Mouse (Mus musculus) midbrain, embryonic 11.5 days (tissue): Measurements from ENCODE around the gene Slc7a6os. TPM values are rescaled to one million over a fixed set of nuclear protein-coding genes. Genes with fewer than 3 reads are reported as not detected.
A peak's percentile ranks its signal among the peaks of the same experiment; 100 is the strongest.
"Not testable (repeated sequence)": the region's sequence is repeated elsewhere in the genome, so short reads cannot be mapped to it uniquely, and the experiment has no call there.

Experiments used
- ATAC-seq: fragments of 200-750 bp; cut with Nextera tagmentation; 2 replicates; pipeline ENCODE4 v1.8.0; 2017; ENCODE audit warnings: moderate TSS enrichment, moderate library complexity; ENCODE audit not compliant: low FRiP score
- DNase-seq: peaks from one replicate; pipeline ENCODE4 v3.0.0; 2015; ENCODE audit warnings: low spot score; ENCODE audit errors: missing footprints
- H3K27ac ChIP-seq: fragments of 300-500 bp; sonication (generic); 2 replicates; pipeline ENCODE4 v1.5.1; 2014; ENCODE audit warnings: low read depth, low read length
- H3K27me3 ChIP-seq: fragments of 300-500 bp; sonication (generic); 2 replicates; pipeline ENCODE4 v1.6.1; 2014; ENCODE audit warnings: mild to moderate bottlenecking, low read length, moderate library complexity, mixed read lengths; ENCODE audit not compliant: control insufficient read depth, insufficient read depth
- H3K36me3 ChIP-seq: fragments of 300-500 bp; sonication (generic); 2 replicates; pipeline ENCODE4 v1.6.1; 2014; ENCODE audit warnings: mild to moderate bottlenecking, low read length, moderate library complexity, mixed read lengths; ENCODE audit not compliant: control insufficient read depth, insufficient read depth
- H3K4me1 ChIP-seq: fragments of 300-500 bp; sonication (generic); 2 replicates; pipeline ENCODE4 v1.6.1; 2014; ENCODE audit warnings: low read length; ENCODE audit not compliant: control insufficient read depth, insufficient read depth
- H3K4me2 ChIP-seq: fragments of 300-500 bp; sonication (generic); 2 replicates; pipeline ENCODE4 v1.6.1; 2014; ENCODE audit warnings: mild to moderate bottlenecking, moderate library complexity
- H3K4me3 ChIP-seq: fragments of 300-500 bp; sonication (generic); 2 replicates; pipeline ENCODE4 v1.5.1; 2014; ENCODE audit warnings: low read depth, low read length
- H3K9ac ChIP-seq: fragments of 300-500 bp; sonication (generic); 2 replicates; pipeline ENCODE4 v1.6.1; 2014; ENCODE audit warnings: low read length
- H3K9me3 ChIP-seq: fragments of 300-500 bp; sonication (generic); 2 replicates; pipeline ENCODE4 v1.6.1; 2016; ENCODE audit warnings: low read length; ENCODE audit not compliant: control insufficient read depth
- WGBS: fragments of 180-500 bp; shearing (Covaris S2); extraction: QIAGEN DNeasy Blood & Tissue Kit; methylation state at CpG from one replicate; pipeline ENCODE4 v1.1.7; 2014; 5-methylcytosine and 5-hydroxymethylcytosine counted together
- polyA plus RNA-seq: library from polyadenylated mRNA; unstranded; fragments of >200 nt; fragmentation: Nextera tagmentation; extraction: Ambion mirVana; gene quantifications from 2 replicates; pipeline ENCODE4 v1.2.1, GENCODE M21; 2014

Gene Slc7a6os
- polyA plus RNA-seq, 1 experiment from 2014 or later: 41.5 TPM

DNA sequence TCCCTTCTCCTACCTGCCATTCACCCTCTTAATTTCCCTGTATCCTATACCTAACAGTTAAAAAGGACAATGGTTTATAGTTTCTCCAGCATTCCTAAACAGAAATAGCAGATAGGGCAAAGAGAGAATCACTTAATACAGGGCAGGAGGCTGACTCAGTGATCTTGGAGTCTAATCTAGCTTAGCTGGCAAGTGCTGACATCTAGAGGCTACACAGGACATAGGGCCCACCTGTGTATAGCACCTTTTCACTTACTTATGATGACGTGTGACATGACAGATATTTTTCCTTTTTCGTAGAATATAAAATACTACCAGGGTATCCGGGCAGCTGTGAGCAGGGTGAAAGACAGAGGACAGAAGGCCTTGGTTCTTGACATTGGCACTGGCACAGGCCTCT, 8.9 kb upstream of the Slc7a6os start:
- Histone ChIP-seq H3K27ac (no peak overlapping the region), H3K36me3 (no peaks in the 10 kb centered on the region; the same call in none of the 2 replicates), H3K4me3 (no peak overlapping the region), H3K4me1 (no peaks in the 10 kb centered on the region), H3K4me2 (no peak overlapping the region), H3K27me3 (no peaks in the 10 kb centered on the region), H3K9ac (no peak overlapping the region), H3K9me3 (no peaks in the 10 kb centered on the region)
- DNase-seq: no peak
- WGBS: 88% methylated on average over 3 of the region's 3 CpGs
- no peak for ATAC-seq

DNA sequence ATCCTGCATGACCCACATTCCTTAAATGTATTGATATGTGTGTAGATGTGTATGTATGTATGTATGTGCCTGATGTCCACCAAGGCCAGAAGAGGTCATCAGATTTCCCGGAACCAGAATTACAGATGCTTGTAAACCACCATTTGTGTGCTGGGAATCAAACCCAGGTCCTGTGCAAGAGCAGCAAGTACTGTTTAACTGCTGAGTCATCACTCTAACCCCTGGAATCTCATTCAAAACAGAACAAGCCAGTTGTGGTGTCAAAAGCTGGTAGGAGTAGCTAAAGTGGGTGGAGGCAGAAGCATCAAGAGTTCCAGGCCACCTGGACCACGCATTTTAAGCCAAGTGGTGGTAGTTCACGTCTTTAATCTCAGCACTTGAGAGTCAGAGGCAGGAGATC, 3.2 kb upstream of the Slc7a6os start:
- Histone ChIP-seq H3K27ac (no peak overlapping the region), H3K4me2 (no peak overlapping the region), H3K9me3 (no peaks in the 10 kb centered on the region), H3K36me3 (peaks cover 2% of the 10 kb centered on the region), H3K27me3 (no peaks in the 10 kb centered on the region), H3K9ac (no peak overlapping the region), H3K4me1 (peaks cover 9% of the 10 kb centered on the region; the same call in 1 of the 2 replicates), H3K4me3 (no peak overlapping the region)
- DNase-seq (no peak), ATAC-seq (no peak)
- WGBS: 91% methylated on average over 3 of the region's 3 CpGs

DNA sequence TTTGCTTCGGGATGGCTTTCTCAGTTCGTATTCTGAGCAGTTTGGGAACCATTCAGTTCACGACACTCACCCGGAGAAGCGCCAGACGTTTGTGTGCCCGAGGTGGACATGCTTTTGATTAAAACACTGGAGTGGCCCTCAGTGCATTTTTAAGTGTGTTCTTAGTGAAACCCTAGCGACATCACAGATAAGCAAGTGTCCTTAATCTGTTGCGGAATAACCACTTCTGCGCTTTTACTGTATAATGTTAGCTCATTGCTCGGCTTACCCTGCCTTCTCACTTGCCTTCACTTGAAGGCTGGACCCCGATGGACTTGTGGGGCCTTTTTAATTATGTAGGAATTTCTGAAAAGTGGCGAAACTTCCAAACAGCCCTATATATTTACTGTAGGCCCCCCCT, 686 bp upstream of the Slc7a6os start:
- peaks cover 9% of the 10 kb centered on the region; the same call in 1 of the 2 replicates for H3K4me1 ChIP-seq
- 6% methylated on average over 13 of the region's 13 CpGs for WGBS
- peak overlapping the region; percentile 73 for H3K9ac ChIP-seq
- ATAC-seq (no peak; the same call in 1 of the 2 replicates), DNase-seq (no peak)
- no peaks in the 10 kb centered on the region for H3K27me3 ChIP-seq
- peak overlapping the region; percentile 70; the same call in 1 of the 2 replicates for H3K27ac ChIP-seq
- peaks cover 2% of the 10 kb centered on the region for H3K36me3 ChIP-seq
- H3K9me3 ChIP-seq: no peaks in the 10 kb centered on the region
- H3K4me2 ChIP-seq: peak overlapping the region; percentile 74
- peak overlapping the region; percentile 70 for H3K4me3 ChIP-seq

DNA sequence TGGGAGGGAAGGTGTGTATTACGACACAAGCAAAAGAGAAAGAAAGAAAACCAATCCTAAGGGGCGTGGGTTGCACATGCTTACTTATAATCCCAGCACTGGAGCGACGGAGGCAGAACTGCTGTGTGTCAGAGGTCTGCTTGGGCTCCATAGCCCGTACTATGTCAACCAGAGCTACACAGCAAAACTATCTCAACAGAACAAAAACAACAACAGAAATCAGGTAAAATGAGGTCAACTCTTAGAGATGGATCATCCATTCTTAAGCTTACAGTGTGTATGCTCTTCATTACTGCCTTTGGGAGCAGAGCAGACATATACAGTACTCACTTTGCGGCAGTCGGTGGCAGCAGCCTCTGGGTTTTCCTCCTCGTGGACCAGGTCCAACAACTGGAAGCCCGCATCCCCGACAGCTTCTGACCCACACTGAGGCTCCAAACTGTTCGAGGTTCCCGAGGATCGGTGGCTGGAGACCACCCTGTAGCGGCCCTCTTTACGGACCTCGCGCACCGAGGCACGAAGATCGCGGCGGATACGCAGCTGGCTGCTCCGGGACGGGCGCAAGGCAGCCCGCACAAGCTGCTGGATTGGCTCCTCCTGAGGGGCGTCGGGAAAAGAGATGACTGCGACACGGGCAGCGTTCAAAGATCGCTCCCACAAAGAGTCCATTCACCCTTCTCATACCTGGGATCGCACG, 552 bp downstream of the Slc7a6os start:
- Histone ChIP-seq H3K36me3 (peaks cover 2% of the 10 kb centered on the region; the same call in 1 of the 2 replicates), H3K9me3 (no peaks in the 10 kb centered on the region), H3K9ac (peak overlapping the region; percentile 73), H3K4me2 (peak overlapping the region; percentile 74), H3K4me3 (peak overlapping the region; percentile 70), H3K4me1 (peaks cover 9% of the 10 kb centered on the region; the same call in 1 of the 2 replicates), H3K27ac (peak overlapping the region; percentile 70), H3K27me3 (no peaks in the 10 kb centered on the region)
- ATAC-seq: peak; percentile 69
- DNase-seq: peak; percentile 96
- WGBS: under 1% methylated on average over 35 of the region's 35 CpGs

DNA sequence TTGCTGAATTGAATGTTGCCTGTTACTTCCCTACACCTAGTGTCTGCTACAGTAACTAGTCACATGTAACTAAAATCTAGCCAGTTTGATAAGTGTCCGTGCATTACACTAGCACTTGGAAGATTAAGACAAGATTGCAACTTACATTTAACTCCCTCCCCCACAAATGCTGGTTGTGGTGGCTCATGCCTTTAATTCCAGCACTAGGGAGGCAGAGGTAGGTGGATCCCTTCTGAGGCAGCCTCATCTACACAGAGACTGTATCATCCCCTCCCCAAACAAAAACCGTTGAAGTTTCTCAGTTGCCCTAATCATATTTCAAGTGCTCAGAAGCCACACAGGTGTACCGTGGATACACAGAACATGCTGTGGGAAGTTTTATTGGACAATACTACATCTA, 11.1 kb downstream of the Slc7a6os start:
- not testable (repeated sequence) for ATAC-seq, H3K4me3 ChIP-seq
- WGBS: 92% methylated on average over 3 of the region's 3 CpGs

DNA sequence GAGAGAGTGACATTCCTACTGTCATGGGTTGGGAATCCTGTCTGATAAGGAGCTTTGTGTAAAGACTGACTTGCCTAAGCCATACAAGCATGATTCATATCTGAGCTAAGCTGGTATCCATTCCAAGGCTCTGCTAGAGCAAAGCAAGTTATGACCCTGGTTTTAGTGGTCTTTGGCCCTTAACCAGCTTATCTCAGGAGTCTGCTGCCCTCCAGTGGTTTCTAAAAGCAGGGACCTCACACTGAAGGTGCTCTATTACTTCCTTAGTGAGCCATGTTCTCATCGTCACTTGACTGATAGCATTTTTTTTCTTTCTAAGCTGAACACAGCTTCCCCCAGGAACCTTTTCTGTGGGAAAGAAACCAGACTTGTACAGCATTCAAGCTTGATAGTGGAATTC, 12.0 kb downstream of the Slc7a6os start:
- Histone ChIP-seq H3K27ac (no peak overlapping the region), H3K27me3 (no peaks in the 10 kb centered on the region), H3K4me2 (no peak overlapping the region), H3K9me3 (no peaks in the 10 kb centered on the region), H3K4me3 (no peak overlapping the region), H3K36me3 (peaks cover 35% of the 10 kb centered on the region), H3K4me1 (no peaks in the 10 kb centered on the region), H3K9ac (no peak overlapping the region)
- DNase-seq (no peak), ATAC-seq (0 out of 2 replicates have a peak, but pooled peaks have one; percentile 40)
- WGBS: 3% methylated on average over 1 of the region's 1 CpGs

More for the DNA sequence above, 11.1 kb downstream of the Slc7a6os start:
- not testable (repeated sequence) for DNase-seq, H3K27me3 ChIP-seq, H3K4me2 ChIP-seq, H3K9ac ChIP-seq, H3K27ac ChIP-seq, H3K9me3 ChIP-seq, H3K4me1 ChIP-seq
- peaks cover 39% of the 10 kb centered on the region for H3K36me3 ChIP-seq

DNA sequence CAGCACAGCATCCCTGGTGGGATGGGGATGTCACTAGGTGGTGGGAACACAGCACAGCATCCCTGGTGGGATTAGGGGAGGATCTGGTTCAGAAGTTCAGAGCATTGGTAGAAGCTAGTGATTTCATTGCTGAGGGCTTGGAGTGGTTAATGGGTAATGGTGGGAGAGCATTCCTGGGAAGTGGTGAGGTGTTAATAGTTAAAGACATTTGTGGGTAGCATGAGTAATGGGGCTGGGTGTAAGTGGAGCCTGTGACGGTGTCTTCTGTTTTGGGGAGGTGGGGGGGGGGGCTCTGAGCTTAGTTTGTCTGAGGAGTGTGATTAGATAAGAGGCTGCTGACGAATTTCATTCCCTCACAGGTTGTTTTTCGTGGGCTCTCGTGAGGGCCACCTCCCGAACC, 16.7 kb downstream of the Slc7a6os start:
- Histone ChIP-seq H3K27ac (no peak overlapping the region), H3K4me3 (no peak overlapping the region), H3K4me2 (no peak overlapping the region), H3K9me3 (no peaks in the 10 kb centered on the region), H3K4me1 (no peaks in the 10 kb centered on the region), H3K36me3 (peaks cover 25% of the 10 kb centered on the region), H3K9ac (no peak overlapping the region), H3K27me3 (no peaks in the 10 kb centered on the region)
- 89% methylated on average over 5 of the region's 5 CpGs for WGBS
- ATAC-seq: no peak
- no peak for DNase-seq

DNA sequence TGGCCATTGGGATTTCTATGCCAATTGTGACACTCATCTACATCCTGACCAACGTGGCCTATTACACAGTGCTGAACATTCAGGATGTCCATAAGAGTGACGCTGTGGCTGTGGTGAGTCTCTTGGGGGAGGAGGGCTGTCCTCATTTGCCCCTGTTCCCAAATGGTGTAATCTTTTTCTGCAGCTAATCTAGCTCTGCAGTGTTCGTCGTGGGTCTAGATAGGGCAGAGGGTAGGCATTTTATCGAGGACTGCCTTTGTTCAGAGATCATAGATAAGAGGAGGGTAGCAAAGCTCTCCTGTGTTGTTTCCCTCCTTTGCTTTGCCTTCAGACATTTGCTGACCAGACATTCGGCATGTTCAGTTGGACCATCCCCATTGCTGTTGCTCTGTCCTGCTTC, 17.6 kb downstream of the Slc7a6os start:
- WGBS: 89% methylated on average over 6 of the region's 6 CpGs
- H3K27ac ChIP-seq: no peak overlapping the region

DNA sequence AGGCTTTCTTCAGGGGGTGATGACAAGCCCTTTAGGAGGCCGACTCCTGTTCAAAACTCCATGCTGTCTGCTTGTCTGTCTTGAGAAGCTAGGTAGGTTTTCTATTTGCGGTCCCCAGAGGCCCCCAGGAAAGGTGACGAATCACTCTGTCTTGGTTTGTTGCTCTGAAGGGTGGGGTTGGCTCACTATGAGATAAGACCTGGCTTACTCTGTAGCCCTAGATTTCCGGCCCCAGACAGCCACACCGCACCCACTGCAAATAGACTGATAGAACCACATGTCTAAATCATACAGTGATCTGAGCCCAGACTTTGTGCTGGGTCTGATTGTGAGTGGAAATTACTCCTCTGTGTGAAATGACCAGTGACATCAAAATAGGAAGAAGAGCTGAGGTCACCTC, 19.1 kb downstream of the Slc7a6os start:
- H3K27me3 ChIP-seq: no peaks in the 10 kb centered on the region
- H3K9me3 ChIP-seq: no peaks in the 10 kb centered on the region
- no peak for DNase-seq
- ATAC-seq: no peak
- no peaks in the 10 kb centered on the region for H3K4me1 ChIP-seq
- 92% methylated on average over 5 of the region's 5 CpGs for WGBS
- no peak overlapping the region for H3K9ac ChIP-seq
- no peak overlapping the region for H3K4me2 ChIP-seq
- H3K4me3 ChIP-seq: no peak overlapping the region
- no peak overlapping the region for H3K27ac ChIP-seq
- H3K36me3 ChIP-seq: peaks cover 22% of the 10 kb centered on the region

More for the DNA sequence above, 17.6 kb downstream of the Slc7a6os start:
- no peak for DNase-seq
- Histone ChIP-seq H3K9me3 (no peaks in the 10 kb centered on the region), H3K27me3 (no peaks in the 10 kb centered on the region), H3K36me3 (peaks cover 25% of the 10 kb centered on the region), H3K4me3 (no peak overlapping the region), H3K4me2 (no peak overlapping the region), H3K4me1 (no peaks in the 10 kb centered on the region), H3K9ac (no peak overlapping the region)
- ATAC-seq: no peak
